Mouse (Mus musculus) embryonic fibroblast, embryonic 13.5 days (primary cell): ENCODE results near the gene Wdr83.

Experiments used
- CTCF ChIP-seq: IDR thresholded peaks from 2 replicates; pipeline ENCODE4 v1.5.1; 2011; ENCODE audit warnings: mild to moderate bottlenecking, control low read depth, low read length, moderate library complexity, borderline replicate concordance; ENCODE audit not compliant: insufficient read depth
- POLR2A ChIP-seq: IDR thresholded peaks from 2 replicates; pipeline ENCODE4 v1.6.1; 2011; ENCODE audit warnings: low read depth, mild to moderate bottlenecking, control low read depth, low read length, moderate library complexity

GRCm38 (mm10) chr8:85084633-85085032 is 3.5 kb upstream of the Wdr83 start:
- TF ChIP-seq CTCF (no peak), POLR2A (no peak)
